Comparison of ENCODE assay signal across 15 mouse cellular contexts in genomic region chr11:55341961-55342371, GRCm38 (mm10). TPM values are rescaled to one million over a fixed set of nuclear protein-coding genes. Genes with fewer than 3 reads are reported as not detected.
DNase-seq lines count a peak whose midpoint lies in the region; ATAC-seq and TF ChIP-seq lines count a peak whose summit lies in the region.
"Had no signal": no experiment of that assay in that cellular context is flagged by ENCODE, and none has a peak within 500 bp of the region (broad histone marks: within the 10 kb centered on the region; RNA-seq: fewer than 3 reads in every experiment).

No protein-coding gene starts in this region.

- no peak overlapping the region for H3K4me2 ChIP-seq in kidney, postnatal 0 days (ENCODE audit: low read length)
- H3K4me2 ChIP-seq: forebrain, embryonic 12.5 days; heart, embryonic 11.5 days had no signal

- no peak for DNase-seq in kidney, postnatal 0 days (ENCODE audit: low spot score)
- DNase-seq in kidney, adult 9 months, result no peak
- DNase-seq in brain, adult 2 months (ENCODE audit: low read depth, low spot score), result peak; percentile 99
- peak; percentile 97 to 98 for DNase-seq in cerebellum, adult 18-20 months
- peak; percentile 34 for DNase-seq in lung, postnatal 10 days
- DNase-seq in spleen, postnatal 4 days (ENCODE audit: low spot score in 2 of 2), result no peak
- DNase-seq in neural tube, embryonic 10.5 days (ENCODE audit: extremely low spot score, low spot score), result no peak
- DNase-seq: adrenal gland, adult 8-10 months; gastrocnemius, adult 2 months; kidney, postnatal 36 days; liver; thymus, postnatal 36 days had no signal

- no peaks in the 10 kb centered on the region for H3K36me3 ChIP-seq in kidney, postnatal 0 days (ENCODE audit: insufficient read depth, low read length)
- H3K36me3 ChIP-seq: forebrain, embryonic 12.5 days had no signal

- no peaks in the 10 kb centered on the region for H3K27me3 ChIP-seq in kidney, postnatal 0 days (ENCODE audit: insufficient read depth, low read length)
- H3K27me3 ChIP-seq: forebrain, embryonic 12.5 days had no signal

- TF ChIP-seq CTCF in kidney, postnatal 0 days (IDR thresholded peaks at IDR 0.05; ENCODE audit: low read depth), result no peak

- H3K4me1 ChIP-seq in kidney, postnatal 0 days (replicated peaks; ENCODE audit: insufficient read depth, low read length), result 0 out of 2 replicates have a peak, but pooled peaks cover 2% of the 10 kb centered on the region
- H3K4me1 ChIP-seq: forebrain, embryonic 12.5 days had no signal

- H3K27ac ChIP-seq in kidney, postnatal 0 days, result no peak overlapping the region
- H3K27ac ChIP-seq: forebrain, embryonic 12.5 days; gastrocnemius, adult 2 months; macrophage had no signal

- 44% methylated on average over 11 of the region's 11 CpGs for WGBS in kidney, postnatal 0 days

- peak; percentile 68 for ATAC-seq in kidney, postnatal 0 days (replicated peaks; ENCODE audit: low FRiP score, low read depth)

- no peak overlapping the region for H3K9ac ChIP-seq in kidney, postnatal 0 days (ENCODE audit: low read depth, low read length)
- H3K9ac ChIP-seq: forebrain, embryonic 12.5 days had no signal

- no peaks in the 10 kb centered on the region for H3K9me3 ChIP-seq in kidney, postnatal 0 days (replicated peaks; ENCODE audit: low read length)
- H3K9me3 ChIP-seq: forebrain, embryonic 12.5 days had no signal

- H3K4me3 ChIP-seq in kidney, postnatal 0 days (replicated peaks; ENCODE audit: low read depth, low read length), result no peak overlapping the region
- H3K4me3 ChIP-seq: forebrain, embryonic 12.5 days; gastrocnemius, adult 2 months had no signal

RNA-seq across cellular contexts. Expression of gene Fat2, which starts 5.6 kb away (rescaled TPM):
- polyA plus RNA-seq in kidney, postnatal 0 days (2015; fragmentation: Nextera tagmentation; extraction: Ambion mirVana), result 0.05 and 0.08 TPM in 2 replicates
- polyA plus RNA-seq: heart, embryonic 11.5 days; macrophage had no signal

Comparison
In these comparisons a context has a peak if more than half of its experiments do, and no peak if none do; other contexts are left out.
1. DNase-seq: peak in brain, adult 2 months (single experiment), cerebellum, adult 18-20 months (2 of 2) and lung, postnatal 10 days (single experiment); none in kidney, postnatal 0 days (single experiment), kidney, adult 9 months (single experiment), spleen, postnatal 4 days (0 of 2) and neural tube, embryonic 10.5 days (single experiment).